Mouse (Mus musculus): ENCODE results near the gene Cacna1b. TPM values are rescaled to one million over a fixed set of nuclear protein-coding genes. Genes with fewer than 3 reads are reported as not detected.

Cacna1b gene
- polyA plus RNA-seq, 1 experiment, result 5.0 TPM

- Histone ChIP-seq H3K4me1 (ENCODE audit: control insufficient read depth, insufficient read depth, insufficient read length) (no peaks in the 10 kb centered on the region), H3K27ac (ENCODE audit: insufficient read depth, low read length) (no peak overlapping the region), H3K4me3 (ENCODE audit: extremely low read depth, insufficient read depth, insufficient read length) (no peak overlapping the region), H3K27me3 (ENCODE audit: control insufficient read depth, insufficient read depth, low read length) (no peaks in the 10 kb centered on the region), H3K36me3 (ENCODE audit: control insufficient read depth, insufficient read depth, low read length) (no peaks in the 10 kb centered on the region)
- no peak for DNase-seq (ENCODE audit: low read depth in 1 of 2, low spot score in 2 of 2)
- WGBS, result 91% methylated on average over 4 of the region's 4 CpGs
- TF ChIP-seq CTCF (IDR thresholded peaks at IDR 0.05; ENCODE audit: extremely low read depth, insufficient read depth, insufficient read length, insufficient replicate concordance) (no peak), POLR2A (IDR thresholded peaks at IDR 0.05; ENCODE audit: low read depth, low read length) (no peak)
Observed at GRCm38 (mm10) chr2:24589426-24589825, 173.5 kb downstream of the Cacna1b start.

DNA sequence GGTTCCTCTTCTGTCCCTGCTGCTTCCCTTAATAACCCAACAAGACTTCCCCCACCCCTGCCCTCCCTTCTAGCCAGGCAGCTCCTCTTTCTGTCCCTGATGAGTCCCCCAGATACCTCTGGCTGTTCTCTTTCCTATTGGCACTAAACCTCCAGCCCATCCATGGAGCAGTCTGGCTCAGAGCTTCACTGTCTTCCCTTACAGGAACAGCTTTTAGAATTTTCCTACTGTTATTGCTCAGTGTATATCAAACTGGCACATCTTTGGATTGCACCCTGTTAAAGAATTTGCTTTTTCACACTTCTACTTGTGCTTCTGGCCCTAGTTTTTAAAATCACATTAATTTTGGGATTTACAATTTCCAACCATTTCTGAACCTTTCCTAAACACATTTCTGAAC, 175.0 kb downstream of the Cacna1b start:
- Histone ChIP-seq H3K4me1 (ENCODE audit: control insufficient read depth, insufficient read depth, insufficient read length) (no peaks in the 10 kb centered on the region), H3K36me3 (ENCODE audit: control insufficient read depth, insufficient read depth, low read length) (no peaks in the 10 kb centered on the region), H3K27me3 (ENCODE audit: control insufficient read depth, insufficient read depth, low read length) (no peaks in the 10 kb centered on the region), H3K4me3 (ENCODE audit: extremely low read depth, insufficient read depth, insufficient read length) (no peak overlapping the region), H3K27ac (ENCODE audit: insufficient read depth, low read length) (no peak overlapping the region)
- DNase-seq (ENCODE audit: low read depth in 1 of 2, low spot score in 2 of 2), result no peak
- TF ChIP-seq CTCF (IDR thresholded peaks at IDR 0.05; ENCODE audit: extremely low read depth, insufficient read depth, insufficient read length, insufficient replicate concordance), result no peak
- no peak for TF ChIP-seq POLR2A (IDR thresholded peaks at IDR 0.05; ENCODE audit: low read depth, low read length)

GRCm38 (mm10) chr2:24574616-24575015, 188.3 kb downstream of the Cacna1b start:
- no peaks in the 10 kb centered on the region for H3K27me3 ChIP-seq (ENCODE audit: control insufficient read depth, insufficient read depth, low read length)
- 13% methylated on average over 3 of the region's 3 CpGs for WGBS
- no peak overlapping the region for H3K4me3 ChIP-seq (ENCODE audit: extremely low read depth, insufficient read depth, insufficient read length)
- TF ChIP-seq POLR2A (IDR thresholded peaks at IDR 0.05; ENCODE audit: low read depth, low read length) (no peak), CTCF (IDR thresholded peaks at IDR 0.05; ENCODE audit: extremely low read depth, insufficient read depth, insufficient read length, insufficient replicate concordance) (peak; percentile 33; the same call in 1 of the 2 replicates)
- H3K36me3 ChIP-seq (ENCODE audit: control insufficient read depth, insufficient read depth, low read length), result no peaks in the 10 kb centered on the region
- H3K4me1 ChIP-seq (ENCODE audit: control insufficient read depth, insufficient read depth, insufficient read length), result no peaks in the 10 kb centered on the region
- DNase-seq (ENCODE audit: low read depth in 1 of 2, low spot score in 2 of 2), result peak; percentile 1 to 17
- H3K27ac ChIP-seq (ENCODE audit: insufficient read depth, low read length), result no peak overlapping the region

DNA sequence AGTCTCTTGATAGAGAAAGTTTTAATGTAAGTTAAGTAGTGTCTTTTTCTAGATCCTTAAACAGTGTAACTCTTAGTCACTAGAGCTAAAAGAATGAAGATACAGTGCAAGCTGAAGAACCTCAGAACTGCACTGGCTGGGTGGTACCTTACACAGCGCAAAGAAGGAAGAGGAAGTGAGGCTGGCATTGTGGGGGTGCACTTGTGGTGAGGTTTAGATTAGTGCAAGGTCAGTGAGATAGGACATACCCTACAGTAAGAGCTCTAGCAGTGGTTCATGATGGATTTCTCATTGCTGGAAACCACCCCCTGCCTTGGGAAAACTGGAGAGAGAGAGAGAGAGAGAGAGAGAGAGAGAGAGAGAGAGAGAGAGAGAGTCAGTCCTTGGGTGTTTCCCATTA, 192.0 kb downstream of the Cacna1b start:
- Histone ChIP-seq H3K27me3 (ENCODE audit: control insufficient read depth, insufficient read depth, low read length) (no peaks in the 10 kb centered on the region), H3K4me3 (ENCODE audit: extremely low read depth, insufficient read depth, insufficient read length) (no peak overlapping the region), H3K4me1 (ENCODE audit: control insufficient read depth, insufficient read depth, insufficient read length) (no peaks in the 10 kb centered on the region), H3K36me3 (ENCODE audit: control insufficient read depth, insufficient read depth, low read length) (no peaks in the 10 kb centered on the region), H3K27ac (ENCODE audit: insufficient read depth, low read length) (no peak overlapping the region)
- peak in 1 of 2 experiments; percentile 12 for DNase-seq (ENCODE audit: low read depth in 1 of 2, low spot score in 2 of 2)
- WGBS, result 12% methylated on average over 1 of the region's 1 CpGs
- no peak for TF ChIP-seq POLR2A (IDR thresholded peaks at IDR 0.05; ENCODE audit: low read depth, low read length)
- no peak for TF ChIP-seq CTCF (IDR thresholded peaks at IDR 0.05; ENCODE audit: extremely low read depth, insufficient read depth, insufficient read length, insufficient replicate concordance)

DNA sequence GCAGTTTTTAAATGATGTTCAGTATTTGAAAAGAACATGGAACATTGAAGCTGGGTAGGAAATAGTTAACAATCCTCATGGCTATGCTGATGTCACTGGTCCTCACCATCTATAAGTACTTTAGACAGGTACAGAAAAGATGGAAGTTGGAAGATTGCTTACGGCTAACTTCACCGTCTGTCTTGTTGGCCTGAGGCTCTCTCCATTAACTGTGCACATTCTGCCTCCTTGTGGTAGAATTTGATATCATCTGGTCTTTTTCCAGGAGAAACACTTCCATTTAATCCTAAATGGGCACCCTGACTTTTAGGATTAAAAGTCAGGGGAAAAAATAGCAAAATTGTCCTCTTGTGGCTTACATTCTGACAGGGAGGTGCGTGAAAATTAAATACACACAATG, 194.4 kb downstream of the Cacna1b start:
- Histone ChIP-seq H3K4me3 (ENCODE audit: extremely low read depth, insufficient read depth, insufficient read length) (no peak overlapping the region), H3K27ac (ENCODE audit: insufficient read depth, low read length) (no peak overlapping the region), H3K27me3 (ENCODE audit: control insufficient read depth, insufficient read depth, low read length) (no peaks in the 10 kb centered on the region), H3K36me3 (ENCODE audit: control insufficient read depth, insufficient read depth, low read length) (no peaks in the 10 kb centered on the region), H3K4me1 (ENCODE audit: control insufficient read depth, insufficient read depth, insufficient read length) (no peaks in the 10 kb centered on the region)
- WGBS, result 38% methylated on average over 3 of the region's 3 CpGs
- no peak for DNase-seq (ENCODE audit: low read depth in 1 of 2, low spot score in 2 of 2)
- TF ChIP-seq POLR2A (IDR thresholded peaks at IDR 0.05; ENCODE audit: low read depth, low read length) (no peak), CTCF (IDR thresholded peaks at IDR 0.05; ENCODE audit: extremely low read depth, insufficient read depth, insufficient read length, insufficient replicate concordance) (no peak)

DNA sequence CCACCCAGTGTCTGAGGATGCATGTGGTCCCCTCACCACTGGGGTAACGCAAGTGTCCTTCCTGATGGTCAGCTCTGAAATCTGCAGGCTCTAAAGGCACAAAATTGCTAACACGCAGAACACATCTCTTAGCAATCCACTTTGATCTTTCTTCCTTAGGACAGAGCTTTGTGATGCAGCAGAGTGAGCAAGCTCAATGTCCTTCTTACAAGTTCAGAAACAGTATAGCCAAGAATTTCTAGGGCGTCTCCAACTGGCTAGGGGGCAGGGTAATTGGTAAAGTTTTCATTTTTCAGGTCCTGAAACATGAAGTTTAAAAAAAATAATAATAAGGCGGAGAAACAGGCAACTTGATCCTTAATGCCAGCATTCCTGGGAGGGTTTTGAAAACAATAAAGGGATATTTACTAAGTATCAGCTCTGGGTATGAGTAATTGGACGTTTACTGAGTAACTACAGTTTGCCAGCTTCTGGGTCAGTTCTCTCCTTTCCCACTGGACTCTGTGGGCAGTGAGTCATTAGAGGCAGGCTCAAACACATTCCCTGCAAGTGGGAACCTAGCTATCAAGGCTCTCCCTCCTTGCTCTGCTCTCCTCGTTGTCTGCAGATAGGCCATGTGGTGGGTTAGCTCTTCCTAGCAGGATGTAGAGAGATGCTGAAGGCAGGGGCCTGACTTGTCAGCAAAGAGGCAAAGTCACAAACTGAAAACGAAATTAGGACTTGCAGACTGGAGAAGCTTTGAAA, 200.2 kb downstream of the Cacna1b start:
- H3K4me3 ChIP-seq (ENCODE audit: extremely low read depth, insufficient read depth, insufficient read length), result no peak overlapping the region
- DNase-seq (ENCODE audit: low read depth in 1 of 2, low spot score in 2 of 2), result no peak
- no peaks in the 10 kb centered on the region for H3K27me3 ChIP-seq (ENCODE audit: control insufficient read depth, insufficient read depth, low read length)
- no peaks in the 10 kb centered on the region for H3K4me1 ChIP-seq (ENCODE audit: control insufficient read depth, insufficient read depth, insufficient read length)
- no peaks in the 10 kb centered on the region for H3K36me3 ChIP-seq (ENCODE audit: control insufficient read depth, insufficient read depth, low read length)
- whole genome bisulfite sequencing, result 74% methylated on average over 7 of the region's 7 CpGs
- no peak overlapping the region for H3K27ac ChIP-seq (ENCODE audit: insufficient read depth, low read length)
- TF ChIP-seq CTCF (IDR thresholded peaks at IDR 0.05; ENCODE audit: extremely low read depth, insufficient read depth, insufficient read length, insufficient replicate concordance) (no peak), POLR2A (IDR thresholded peaks at IDR 0.05; ENCODE audit: low read depth, low read length) (no peak)

- Histone ChIP-seq H3K4me3 (ENCODE audit: extremely low read depth, insufficient read depth, insufficient read length) (no peak overlapping the region), H3K27me3 (ENCODE audit: control insufficient read depth, insufficient read depth, low read length) (no peaks in the 10 kb centered on the region), H3K27ac (ENCODE audit: insufficient read depth, low read length) (no peak overlapping the region), H3K4me1 (ENCODE audit: control insufficient read depth, insufficient read depth, insufficient read length) (no peaks in the 10 kb centered on the region), H3K36me3 (ENCODE audit: control insufficient read depth, insufficient read depth, low read length) (no peaks in the 10 kb centered on the region)
- WGBS, result 83% methylated on average over 6 of the region's 6 CpGs
- TF ChIP-seq POLR2A (IDR thresholded peaks at IDR 0.05; ENCODE audit: low read depth, low read length) (no peak), CTCF (IDR thresholded peaks at IDR 0.05; ENCODE audit: extremely low read depth, insufficient read depth, insufficient read length, insufficient replicate concordance) (no peak)
- DNase-seq (ENCODE audit: low read depth in 1 of 2, low spot score in 2 of 2), result no peak
Observed at GRCm38 (mm10) chr2:24561946-24562345, 201.0 kb downstream of the Cacna1b start.
